Comparison of ENCODE assay signal across 28 mouse cellular contexts in the genomic region with DNA sequence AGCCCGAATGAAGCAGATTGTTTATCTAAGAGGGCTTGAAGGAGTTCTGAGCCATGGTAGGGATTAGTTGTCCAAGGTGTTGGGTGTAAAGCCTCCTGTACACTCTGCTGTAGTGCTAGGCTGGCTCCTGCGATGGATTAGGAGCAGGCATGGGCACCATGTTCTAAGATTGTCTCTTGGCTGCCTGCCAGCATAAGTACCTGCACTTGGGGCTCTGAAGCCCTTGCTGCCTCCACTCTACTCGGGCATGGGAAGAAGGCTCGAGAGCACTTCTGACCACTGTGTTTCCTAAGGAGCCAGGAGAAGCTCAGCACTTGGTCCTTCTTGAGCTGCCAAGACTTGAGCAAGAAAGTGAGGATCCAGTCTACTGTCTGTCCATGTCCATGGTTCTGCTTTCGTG. TPM values are rescaled to one million over a fixed set of nuclear protein-coding genes. Genes with fewer than 3 reads are reported as not detected.
A peak's percentile ranks its signal among the peaks of the same experiment; 100 is the strongest.
DNase-seq lines count a peak whose midpoint lies in the region; ATAC-seq and TF ChIP-seq lines count a peak whose summit lies in the region.
"Had no signal": no experiment of that assay in that cellular context is flagged by ENCODE, and none has a peak within 500 bp of the region (broad histone marks: within the 10 kb centered on the region; RNA-seq: fewer than 3 reads in every experiment).

No protein-coding gene starts in this region.

- no peak overlapping the region for H3K4me2 ChIP-seq in lung, embryonic 14.5 days
- H3K4me2 ChIP-seq in intestine, postnatal 0 days (replicated peaks; ENCODE audit: low read depth) = no peak overlapping the region
- H3K4me2 ChIP-seq: embryonic facial prominence, embryonic 15.5 days; heart, embryonic 13.5 days; hindbrain, embryonic 15.5 days had no signal

- no peaks in the 10 kb centered on the region for H3K4me1 ChIP-seq in lung, embryonic 14.5 days (ENCODE audit: insufficient read depth)
- H3K4me1 ChIP-seq in intestine, postnatal 0 days (replicated peaks; ENCODE audit: control insufficient read depth, insufficient read depth, low read length) = no peaks in the 10 kb centered on the region

- peak; percentile 7 for DNase-seq in gastrocnemius, adult 2 months
- no peak for DNase-seq in gastrocnemius, postnatal 36 days
- DNase-seq in lung, embryonic 14.5 days = peak; percentile 57
- peak; percentile 51 for DNase-seq in lung, postnatal 14 days
- DNase-seq in thymus, postnatal 4 days = no peak
- DNase-seq: adrenal gland, postnatal 10 days; B cell, adult 2 months; cerebellum, adult 11 months; cerebellum, adult 8-10 months; cerebellum, postnatal 14 days; embryo, embryonic 11 days; gastrocnemius, postnatal 10 days had no signal

- no peaks in the 10 kb centered on the region for H3K27me3 ChIP-seq in lung, embryonic 14.5 days (ENCODE audit: insufficient read depth, low read length)
- no peaks in the 10 kb centered on the region for H3K27me3 ChIP-seq in intestine, postnatal 0 days (replicated peaks; ENCODE audit: control insufficient read depth, insufficient read depth, low read length)
- H3K27me3 ChIP-seq: embryonic facial prominence, embryonic 15.5 days; heart, embryonic 13.5 days; hindbrain, embryonic 15.5 days had no signal

- H3K9me3 ChIP-seq in lung, embryonic 14.5 days (ENCODE audit: low read depth, low read length) = no peaks in the 10 kb centered on the region
- no peaks in the 10 kb centered on the region for H3K9me3 ChIP-seq in intestine, postnatal 0 days (ENCODE audit: control insufficient read depth)
- H3K9me3 ChIP-seq: embryonic facial prominence, embryonic 15.5 days; forebrain, embryonic 10.5 days; heart, embryonic 13.5 days; hindbrain, embryonic 15.5 days had no signal

- no peak for TF ChIP-seq CTCF in gastrocnemius, adult 2 months (IDR thresholded peaks at IDR 0.05)
- no peak for TF ChIP-seq CTCF in lung, embryonic 14.5 days (IDR thresholded peaks at IDR 0.05; ENCODE audit: low read depth)
- TF ChIP-seq CTCF in intestine, postnatal 0 days (IDR thresholded peaks at IDR 0.05; ENCODE audit: low read depth) = no peak

- no peak overlapping the region for H3K9ac ChIP-seq in lung, embryonic 14.5 days
- no peak overlapping the region for H3K9ac ChIP-seq in intestine, postnatal 0 days (ENCODE audit: low read depth, low read length)
- H3K9ac ChIP-seq: embryonic facial prominence, embryonic 15.5 days; heart, embryonic 13.5 days; hindbrain, embryonic 15.5 days had no signal

- intact Hi-C loops in gastrocnemius, adult 2 months (cut with DNase I) = no loop called here
- intact Hi-C loops in gastrocnemius, postnatal 36 days (cut with DNase I) = no loop called here

- no peak overlapping the region for H3K4me3 ChIP-seq in gastrocnemius, adult 2 months
- H3K4me3 ChIP-seq in lung, embryonic 14.5 days (ENCODE audit: low read depth, low read length) = no peak overlapping the region
- H3K4me3 ChIP-seq in intestine, postnatal 0 days (ENCODE audit: low read depth, low read length) = no peak overlapping the region
- H3K4me3 ChIP-seq: embryonic facial prominence, embryonic 15.5 days; erythroblast, embryonic 14.5 days; forebrain, embryonic 10.5 days; heart, embryonic 13.5 days; hindbrain, embryonic 15.5 days had no signal

- 52% methylated on average over 5 of the region's 5 CpGs for WGBS in lung, embryonic 14.5 days
- WGBS in intestine, postnatal 0 days = 66% methylated on average over 5 of the region's 5 CpGs

- H3K27ac ChIP-seq in gastrocnemius, adult 2 months = no peak overlapping the region
- H3K27ac ChIP-seq in lung, embryonic 14.5 days (ENCODE audit: low read depth) = no peak overlapping the region
- no peak overlapping the region for H3K27ac ChIP-seq in intestine, postnatal 0 days (ENCODE audit: low read depth, low read length)
- H3K27ac ChIP-seq: embryonic facial prominence, embryonic 15.5 days; forebrain, embryonic 10.5 days; heart, embryonic 13.5 days; hindbrain, embryonic 15.5 days had no signal

- peaks cover 75% of the 10 kb centered on the region for H3K36me3 ChIP-seq in lung, embryonic 14.5 days (ENCODE audit: insufficient read depth)
- H3K36me3 ChIP-seq in intestine, postnatal 0 days (ENCODE audit: control insufficient read depth, insufficient read depth) = peaks cover 58% of the 10 kb centered on the region

- ATAC-seq in lung, embryonic 14.5 days (ENCODE audit: insufficient read depth) = no peak
- no peak for ATAC-seq in intestine, postnatal 0 days
- ATAC-seq in megakaryocyte, adult 5-6 weeks (ENCODE audit: poor library complexity, severe bottlenecking) = no peak
- ATAC-seq: forebrain, embryonic 14.5 days had no signal

RNA-seq across cellular contexts. Expression of a gene that starts 12.6 kb away (rescaled TPM):
- total RNA-seq in gastrocnemius, adult 2 months (2021) = 1 to 10 TPM; 4.4 to 4.7 TPM
- 1 to 10 TPM; 4.7 TPM for total RNA-seq in gastrocnemius, postnatal 36 days (2021)
- 12.9 and 13.3 TPM in 2 replicates for polyA plus RNA-seq in lung, embryonic 14.5 days (2014; fragmentation: Nextera tagmentation; extraction: Ambion mirVana)
- 3.1 and 3.3 TPM in 2 replicates for polyA plus RNA-seq in intestine, postnatal 0 days (2015; fragmentation: Nextera tagmentation; extraction: Ambion mirVana)
- total RNA-seq in megakaryocyte, adult 5-6 weeks (2015) = 9.9 and 10.6 TPM in 2 replicates
- total RNA-seq in megakaryocyte, adult 5-6 weeks (2017) = 4.2 and 5.3 TPM in 2 replicates

RNA-seq across cellular contexts. Expression of a gene that starts 14.3 kb away (rescaled TPM):
- 1 to 10 TPM in 1 of 2 experiments, under 1 TPM in 1; 0.84 to 1.2 TPM for total RNA-seq in gastrocnemius, adult 2 months (2021)
- total RNA-seq in gastrocnemius, postnatal 36 days (2021) = 1 to 10 TPM; 1.6 to 1.7 TPM
- polyA plus RNA-seq in lung, embryonic 14.5 days (2014; fragmentation: Nextera tagmentation; extraction: Ambion mirVana) = 1.4 and 1.7 TPM in 2 replicates
- polyA plus RNA-seq in intestine, postnatal 0 days (2015; fragmentation: Nextera tagmentation; extraction: Ambion mirVana) = 1.0 and 1.1 TPM in 2 replicates
- 1.0 and 1.4 TPM in 2 replicates for total RNA-seq in megakaryocyte, adult 5-6 weeks (2015)
- 1.7 and 2.4 TPM in 2 replicates for total RNA-seq in megakaryocyte, adult 5-6 weeks (2017)
- polyA plus RNA-seq: erythroblast, embryonic 14.5 days had no signal

RNA-seq across cellular contexts. Expression of a gene that starts 25.4 kb away (rescaled TPM):
- 1 to 10 TPM; 4.8 to 5.4 TPM for total RNA-seq in gastrocnemius, adult 2 months (2021)
- 1 to 10 TPM; 4.8 to 5.1 TPM for total RNA-seq in gastrocnemius, postnatal 36 days (2021)
- 9.5 and 10.8 TPM in 2 replicates for polyA plus RNA-seq in lung, embryonic 14.5 days (2014; fragmentation: Nextera tagmentation; extraction: Ambion mirVana)
- polyA plus RNA-seq in intestine, postnatal 0 days (2015; fragmentation: Nextera tagmentation; extraction: Ambion mirVana) = 8.6 and 10.4 TPM in 2 replicates
- total RNA-seq in megakaryocyte, adult 5-6 weeks (2015) = 11.3 and 13.6 TPM in 2 replicates
- total RNA-seq in megakaryocyte, adult 5-6 weeks (2017) = 14.8 and 16.4 TPM in 2 replicates

RNA-seq across cellular contexts. Expression of a gene that starts 34.4 kb away (rescaled TPM):
- total RNA-seq in gastrocnemius, adult 2 months (2021) = not detected
- total RNA-seq in gastrocnemius, postnatal 36 days (2021) = not detected
- polyA plus RNA-seq in lung, embryonic 14.5 days (2014; fragmentation: Nextera tagmentation; extraction: Ambion mirVana) = not detected in 2 replicates
- polyA plus RNA-seq in intestine, postnatal 0 days (2015; fragmentation: Nextera tagmentation; extraction: Ambion mirVana) = 0.42 TPM in 1 of 2 replicates, not detected in the other
- not detected in 2 replicates for total RNA-seq in megakaryocyte, adult 5-6 weeks (2015)
- total RNA-seq in megakaryocyte, adult 5-6 weeks (2017) = not detected in 2 replicates
- total RNA-seq: adrenal gland, postnatal 4 days; common myeloid progenitor, adult 5-6 weeks; gastrocnemius, postnatal 10 days; heart, postnatal 36 days; MEL had no signal
- polyA plus RNA-seq: embryonic facial prominence, embryonic 11.5 days; embryonic facial prominence, embryonic 15.5 days; erythroblast, embryonic 14.5 days; forebrain, embryonic 10.5 days; forebrain, embryonic 14.5 days; gonadal fat pad, adult 2 months; heart, embryonic 13.5 days; heart, postnatal 0 days had no signal

RNA-seq across cellular contexts. Expression of a gene that starts 36.8 kb away (rescaled TPM):
- under 1 TPM; 0.36 to 0.61 TPM for total RNA-seq in gastrocnemius, adult 2 months (2021)
- under 1 TPM; 0.15 to 0.52 TPM for total RNA-seq in gastrocnemius, postnatal 36 days (2021)
- polyA plus RNA-seq in lung, embryonic 14.5 days (2014; fragmentation: Nextera tagmentation; extraction: Ambion mirVana) = 1.1 TPM in 2 replicates
- polyA plus RNA-seq in intestine, postnatal 0 days (2015; fragmentation: Nextera tagmentation; extraction: Ambion mirVana) = 0.29 and 0.31 TPM in 2 replicates
- 1.5 and 2.2 TPM in 2 replicates for total RNA-seq in megakaryocyte, adult 5-6 weeks (2015)
- total RNA-seq in megakaryocyte, adult 5-6 weeks (2017) = 0.12 and 0.73 TPM in 2 replicates
- polyA plus RNA-seq: hindbrain, embryonic 11.5 days had no signal

Comparison
In these comparisons a context has a peak if more than half of its experiments do, and no peak if none do; other contexts are left out.
1. DNase-seq: peak in gastrocnemius, adult 2 months (single experiment), lung, embryonic 14.5 days (single experiment) and lung, postnatal 14 days (single experiment); none in gastrocnemius, postnatal 36 days (0 of 2) and thymus, postnatal 4 days (single experiment).